10 mouse cellular contexts compared by ENCODE assay signal in the genomic region with DNA sequence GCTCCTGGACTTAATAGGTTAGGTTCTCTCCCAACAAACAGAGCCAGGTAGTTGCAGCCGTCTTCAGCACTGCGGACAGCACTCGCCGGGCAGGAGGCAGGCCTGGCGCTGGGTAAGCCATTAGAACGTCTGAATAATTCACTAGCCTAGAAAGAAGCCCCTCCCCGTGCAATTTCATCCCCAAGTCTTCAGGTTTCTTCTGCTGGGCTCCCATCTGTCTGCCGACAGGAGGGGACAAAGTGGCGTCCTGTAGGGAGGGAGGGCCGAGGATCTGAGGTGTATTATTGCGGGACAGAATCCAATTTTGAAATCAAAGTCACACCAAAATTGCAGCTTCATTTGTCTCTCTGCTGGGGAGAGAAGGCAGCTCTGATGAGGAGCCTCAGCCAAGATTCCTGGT. TPM values are rescaled to one million over a fixed set of nuclear protein-coding genes. Genes with fewer than 3 reads are reported as not detected.
DNase-seq lines count a peak whose midpoint lies in the region; ATAC-seq and TF ChIP-seq lines count a peak whose summit lies in the region.
"Had no signal": no experiment of that assay in that cellular context is flagged by ENCODE, and none has a peak within 500 bp of the region (broad histone marks: within the 10 kb centered on the region; RNA-seq: fewer than 3 reads in every experiment).

No protein-coding gene starts in this region.

- H3K4me2 ChIP-seq in kidney, postnatal 0 days (ENCODE audit: low read length) = no peak overlapping the region
- no peak overlapping the region for H3K4me2 ChIP-seq in kidney, embryonic 14.5 days (replicated peaks; ENCODE audit: low read depth, low read length)
- H3K4me2 ChIP-seq: midbrain, embryonic 12.5 days had no signal

- H3K9me3 ChIP-seq in kidney, postnatal 0 days (replicated peaks; ENCODE audit: low read length) = no peaks in the 10 kb centered on the region
- no peaks in the 10 kb centered on the region for H3K9me3 ChIP-seq in kidney, embryonic 14.5 days (ENCODE audit: control insufficient read depth, low read length)
- H3K9me3 ChIP-seq: midbrain, embryonic 12.5 days had no signal

- 4% methylated on average over 11 of the region's 11 CpGs for WGBS in kidney, postnatal 0 days
- 3% methylated on average over 11 of the region's 11 CpGs for WGBS in kidney, embryonic 14.5 days

- no peak overlapping the region for H3K4me3 ChIP-seq in kidney, postnatal 0 days (replicated peaks; ENCODE audit: low read depth, low read length)
- no peak overlapping the region for H3K4me3 ChIP-seq in kidney, embryonic 14.5 days (ENCODE audit: low read length)
- H3K4me3 ChIP-seq: heart, adult 2 months; midbrain, embryonic 12.5 days had no signal

- H3K27ac ChIP-seq in kidney, postnatal 0 days = no peak overlapping the region
- H3K27ac ChIP-seq in kidney, embryonic 14.5 days (ENCODE audit: low read depth, low read length) = no peak overlapping the region
- H3K27ac ChIP-seq: heart, adult 2 months; midbrain, embryonic 12.5 days had no signal

- H3K27me3 ChIP-seq in kidney, postnatal 0 days (ENCODE audit: insufficient read depth, low read length) = no peaks in the 10 kb centered on the region
- H3K27me3 ChIP-seq in kidney, embryonic 14.5 days (ENCODE audit: control insufficient read depth, insufficient read depth, low read length) = no peaks in the 10 kb centered on the region

- H3K36me3 ChIP-seq in kidney, postnatal 0 days (ENCODE audit: insufficient read depth, low read length) = no peaks in the 10 kb centered on the region
- no peaks in the 10 kb centered on the region for H3K36me3 ChIP-seq in kidney, embryonic 14.5 days (ENCODE audit: control insufficient read depth, insufficient read depth, low read length)
- H3K36me3 ChIP-seq: midbrain, embryonic 12.5 days had no signal

- no peak for ATAC-seq in kidney, postnatal 0 days (replicated peaks; ENCODE audit: low FRiP score, low read depth)
- no peak for ATAC-seq in kidney, embryonic 14.5 days (ENCODE audit: low FRiP score, low TSS enrichment)

- TF ChIP-seq CTCF in kidney, postnatal 0 days (IDR thresholded peaks at IDR 0.05; ENCODE audit: low read depth) = no peak

- DNase-seq in kidney, postnatal 0 days (ENCODE audit: low spot score) = peak; percentile 74
- peak; percentile 63 for DNase-seq in ZHBTc4 (ENCODE audit: low read depth, low spot score)
- peak; percentile 59 for DNase-seq in embryo, embryonic 11 days
- peak; percentile 11 to 36 for DNase-seq in kidney, postnatal 25 days
- DNase-seq in right cerebral cortex, adult 18-20 months = no peak
- no peak for DNase-seq in T-cell, adult 2 months (ENCODE audit: low spot score)
- DNase-seq in spleen, adult 12 weeks (ENCODE audit: low spot score) = no peak

- no peaks in the 10 kb centered on the region for H3K4me1 ChIP-seq in kidney, postnatal 0 days (replicated peaks; ENCODE audit: insufficient read depth, low read length)
- H3K4me1 ChIP-seq in kidney, embryonic 14.5 days (ENCODE audit: control insufficient read depth, insufficient read depth, low read length) = no peaks in the 10 kb centered on the region

- no peak overlapping the region for H3K9ac ChIP-seq in kidney, postnatal 0 days (ENCODE audit: low read depth, low read length)
- H3K9ac ChIP-seq in kidney, embryonic 14.5 days (ENCODE audit: low read depth, low read length) = no peak overlapping the region
- H3K9ac ChIP-seq: midbrain, embryonic 12.5 days had no signal

RNA-seq across cellular contexts. Expression of gene Rph3a, which starts 58.9 kb away (rescaled TPM):
- 0.22 and 0.28 TPM in 2 replicates for polyA plus RNA-seq in kidney, postnatal 0 days (2015; fragmentation: Nextera tagmentation; extraction: Ambion mirVana)
- not detected in 2 replicates for polyA plus RNA-seq in kidney, embryonic 14.5 days (2014; fragmentation: Nextera tagmentation; extraction: Ambion mirVana)
- polyA plus RNA-seq: heart, adult 2 months had no signal

Comparison
In these comparisons a context has a peak if more than half of its experiments do, and no peak if none do; other contexts are left out.
1. DNase-seq: peak in kidney, postnatal 0 days (single experiment), ZHBTc4 (single experiment), embryo, embryonic 11 days (single experiment) and kidney, postnatal 25 days (2 of 2); none in right cerebral cortex, adult 18-20 months (single experiment), T-cell, adult 2 months (single experiment) and spleen, adult 12 weeks (single experiment).